Mouse (Mus musculus): ENCODE results near the gene Eif3b. TPM values are rescaled to one million over a fixed set of nuclear protein-coding genes. Genes with fewer than 3 reads are reported as not detected.

Gene Eif3b
- total RNA-seq, 2 experiments from 2014 or later: 97.4 to 97.6 TPM

DNA sequence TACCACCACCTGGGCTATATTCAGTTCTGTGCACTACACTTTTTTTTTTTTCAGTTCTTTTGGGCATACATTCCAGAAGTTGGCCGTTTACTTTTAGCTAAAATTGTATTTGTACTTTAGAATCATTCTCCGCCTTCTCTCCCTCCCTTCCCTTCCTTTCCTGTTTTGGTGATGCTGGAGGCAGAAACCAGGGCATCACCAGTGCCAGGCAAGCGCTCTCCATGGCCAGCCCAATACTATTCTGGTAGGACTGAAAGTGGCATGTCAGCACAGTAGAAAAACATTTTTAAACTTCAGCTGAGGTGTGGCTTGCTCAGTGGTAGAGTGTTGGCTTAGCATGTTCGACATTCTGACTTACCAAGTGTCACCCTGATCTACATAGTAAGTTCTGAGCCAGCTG, 62.3 kb downstream of the Eif3b start:
- DNase-seq: no peak

GRCm38 (mm10) chr5:140491142-140491541, 72.0 kb downstream of the Eif3b start:
- DNase-seq: no peak

DNA sequence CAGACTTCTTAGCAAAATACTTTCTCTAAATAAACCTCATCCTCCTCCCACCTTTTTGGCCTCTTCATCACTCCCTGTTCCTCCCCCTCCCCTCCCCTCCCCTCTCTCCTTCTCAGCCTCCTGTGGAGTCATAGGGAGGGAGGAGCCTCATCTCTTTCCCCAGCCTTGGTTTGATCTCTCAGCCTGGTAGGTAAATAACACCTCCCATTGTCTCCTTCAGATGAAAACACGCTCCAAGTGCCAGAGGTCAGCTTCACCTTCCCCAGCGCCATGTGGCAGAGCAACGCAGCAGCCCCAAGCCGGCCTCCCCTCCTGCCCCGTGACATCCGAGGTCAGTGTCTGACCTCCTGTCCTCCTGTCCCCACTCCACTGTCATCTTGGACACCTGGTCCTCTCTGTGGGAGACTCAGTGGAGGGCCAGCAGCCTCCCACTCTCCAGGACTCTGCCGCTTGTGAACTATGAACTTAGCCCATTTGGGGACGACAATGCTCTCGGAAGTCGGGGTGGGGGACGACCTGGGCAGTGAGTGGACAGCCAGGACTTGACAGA, 73.6 kb downstream of the Eif3b start:
- DNase-seq: no peak

Small RNA genes lying within 50 kb of the gene (microRNA-seq; reads per million reads assigned to microRNA genes)
- gene Mir7038: 0 reads per million in 2 experiments

Other genes starting within 250 kb of the Eif3b start
- 1 to 10 TPM; 8.4 to 8.5 TPM for gene Mad1l1, start 97.8 kb upstream of the Eif3b start, total RNA-seq (2021)
- gene Nudt1, start 97.7 kb upstream of the Eif3b start, total RNA-seq (2021): 10 to 100 TPM; 10.1 to 13.0 TPM
- gene Mrm2, start 87.4 kb upstream of the Eif3b start, total RNA-seq (2021): 10 to 100 TPM; 13.7 to 14.4 TPM
- gene Snx8, start 30.1 kb upstream of the Eif3b start, total RNA-seq (2021): 10 to 100 TPM; 15.3 to 17.3 TPM
- not detected for gene Gm4869, start 26.3 kb downstream of the Eif3b start, total RNA-seq (2021)
- gene Chst12, start 86.2 kb downstream of the Eif3b start, total RNA-seq (2021): 1 to 10 TPM; 4.9 to 6.9 TPM
- gene Grifin, start 145.7 kb downstream of the Eif3b start, total RNA-seq (2021): not detected
- gene Lfng, start 188.0 kb downstream of the Eif3b start, total RNA-seq (2021): 1 to 10 TPM; 6.7 to 9.9 TPM
- gene Ttyh3, start 229.7 kb downstream of the Eif3b start, total RNA-seq (2021): 1 to 10 TPM; 7.6 to 7.7 TPM

Data from heart, adult 18-20 months (tissue).